Mouse (Mus musculus) neutrophil, adult 65 days (primary cell): ENCODE data around the gene Tsga10. TPM values are rescaled to one million over a fixed set of nuclear protein-coding genes. Genes with fewer than 3 reads are reported as not detected.

ENCODE experiments used
- total RNA-seq: library from RNA; stranded (reverse); gene quantifications from 2 replicates; pipeline ENCODE4 v1.2.4, GENCODE M21; 2023

Gene Tsga10
- total RNA-seq, result 4.8 and 7.6 TPM in 2 replicates

DNA sequence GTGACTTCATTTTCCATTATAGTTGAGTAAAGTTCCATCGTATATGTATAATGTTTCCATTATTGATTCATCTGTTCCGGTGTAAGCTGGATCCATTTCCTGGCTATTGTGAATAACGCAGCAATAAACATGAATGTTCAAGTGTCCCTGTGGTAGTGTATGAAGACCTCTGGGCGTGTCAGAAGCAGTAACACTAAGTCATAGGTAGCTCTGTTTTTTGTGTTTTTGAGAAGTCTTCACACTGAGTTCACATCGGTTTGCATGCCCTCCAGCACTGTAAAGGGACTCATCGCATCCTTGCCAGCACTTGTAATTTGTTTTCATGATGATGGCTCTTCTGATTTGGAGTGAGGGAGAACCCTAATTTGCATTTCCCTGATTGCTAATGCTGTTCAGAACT lies at the start of gene Tsga10:
Gene Tsga10 (minus strand): TSS at position 144 of the 400 bp plus-strand sequence.

DNA sequence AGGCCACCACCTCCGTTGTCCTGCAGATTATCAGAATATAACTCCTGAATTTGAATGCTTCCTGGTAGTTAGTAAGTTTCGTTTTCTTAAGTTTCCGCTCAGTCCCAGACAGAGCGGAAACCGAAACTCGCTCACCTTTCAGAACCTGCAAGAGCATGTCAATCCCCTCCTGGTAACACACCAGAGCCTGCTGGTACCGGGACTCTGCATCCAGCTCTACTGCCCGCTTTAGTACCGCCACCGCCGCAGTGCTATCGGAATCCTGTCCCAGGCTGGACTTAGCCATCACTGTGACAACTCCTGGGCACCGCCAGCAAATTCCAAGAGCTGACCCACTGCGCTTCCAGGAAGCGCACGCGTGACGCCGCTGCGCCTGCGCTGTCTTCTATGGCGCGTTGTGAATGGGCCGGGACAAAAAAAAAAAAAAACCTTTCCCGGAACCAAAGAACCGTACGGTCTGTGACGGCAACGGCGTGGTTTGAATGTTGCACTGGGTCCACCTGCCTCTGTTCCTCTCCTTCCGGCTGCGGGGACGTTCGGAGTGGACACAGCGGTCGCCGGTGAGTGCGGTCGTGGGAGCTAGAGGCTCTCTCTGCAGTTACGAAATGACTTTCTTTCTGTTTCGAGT lies 23.9 kb upstream of the Tsga10 start, which contains the start of the genes Mitd1 and Mrpl30:
Gene Mitd1 (minus strand): TSS at position 387 of the 628 bp plus-strand sequence.
Gene Mrpl30 (plus strand): TSS at position 453 of the 628 bp plus-strand sequence.

DNA sequence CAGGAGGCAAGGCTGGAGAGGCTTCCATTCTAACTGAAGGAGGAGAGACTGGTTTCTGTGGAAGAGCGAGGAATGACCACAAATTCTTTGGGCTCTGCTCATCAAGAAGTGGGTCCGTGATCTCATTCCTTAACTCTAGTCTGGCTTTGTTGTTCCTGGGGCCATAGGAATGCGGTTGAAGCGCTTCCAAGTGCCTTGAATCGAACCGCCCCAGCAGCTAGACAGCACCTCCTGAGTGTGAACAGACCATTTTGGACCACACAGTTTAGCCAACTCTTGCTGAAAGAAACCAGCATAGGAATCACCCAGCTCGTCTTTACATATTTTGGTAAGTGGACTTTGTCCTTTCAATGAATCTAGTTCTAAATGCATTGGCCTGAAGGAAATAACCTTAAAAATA lies 5.5 kb upstream of the Tsga10 start, which contains the start of gene Lipt1:
Gene Lipt1 (plus strand): TSS at position 35 of the 400 bp plus-strand sequence.

DNA sequence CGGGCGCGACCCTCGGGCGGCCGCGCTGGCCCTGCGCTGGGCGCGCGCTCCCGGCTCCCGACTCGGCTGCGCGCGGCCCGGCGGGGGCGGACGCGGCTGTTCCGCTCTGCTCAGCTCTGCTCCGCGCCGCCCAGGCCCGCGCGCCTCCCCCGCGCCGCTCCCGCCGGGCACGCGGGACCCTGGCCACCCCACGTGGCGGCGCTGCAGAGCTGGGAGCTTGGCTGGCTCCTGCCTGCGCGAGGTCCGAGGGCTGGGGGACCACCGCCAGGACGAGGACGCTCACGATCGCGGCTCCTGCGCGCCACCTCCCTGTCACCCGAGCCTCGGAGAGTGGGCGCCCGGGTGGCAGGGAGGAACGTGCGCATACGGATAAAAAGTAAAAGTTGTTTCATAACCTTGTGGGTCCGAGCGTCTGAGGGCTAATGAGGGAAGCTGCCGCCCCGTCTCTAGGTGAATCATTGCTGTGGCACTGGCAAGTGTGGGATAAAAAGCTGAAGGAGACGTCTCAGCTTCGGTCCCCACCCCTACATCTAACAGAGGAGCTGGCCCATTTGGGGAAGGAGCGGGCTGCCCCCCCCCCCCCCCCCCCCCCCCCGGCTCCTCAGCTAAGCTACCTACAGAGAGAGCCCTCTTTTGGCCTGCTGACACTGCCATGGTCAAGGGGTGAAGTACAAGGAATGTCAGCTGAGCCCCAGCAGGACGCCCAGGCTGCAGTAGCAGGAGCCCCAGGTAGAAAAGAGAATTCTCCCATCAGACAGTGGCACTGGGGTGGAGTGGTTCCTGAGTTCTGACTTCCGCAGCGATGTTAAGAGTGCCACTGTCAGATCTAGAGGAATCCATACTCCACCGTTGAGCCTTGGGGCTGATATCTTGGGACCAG lies 146.2 kb downstream of the Tsga10 start, which contains the start of gene 2010300C02Rik:
Gene 2010300C02Rik (minus strand): TSS at position 325 of the 880 bp plus-strand sequence.

Other genes starting within 250 kb of the Tsga10 start
- gene 2010300C02Rik, start 146.3 kb downstream of the Tsga10 start, total RNA-seq, result not detected in 2 replicates
- gene Lipt1, start 5.3 kb upstream of the Tsga10 start, total RNA-seq, result 1.1 TPM in 1 of 2 replicates, not detected in the other
- 4.4 and 5.1 TPM in 2 replicates for gene Mitd1, start 24.0 kb upstream of the Tsga10 start, total RNA-seq
- 39.9 and 71.5 TPM in 2 replicates for gene Mrpl30, start 24.0 kb upstream of the Tsga10 start, total RNA-seq
- not detected in 2 replicates for gene Lyg2, start 50.1 kb upstream of the Tsga10 start, total RNA-seq
- gene Lyg1, start 91.3 kb upstream of the Tsga10 start, total RNA-seq, result not detected in 2 replicates
- gene Txndc9, start 131.5 kb upstream of the Tsga10 start, total RNA-seq, result 41.0 and 48.0 TPM in 2 replicates
- gene Eif5b, start 131.6 kb upstream of the Tsga10 start, total RNA-seq, result 12.7 and 15.6 TPM in 2 replicates